Mouse (Mus musculus): Measurements from ENCODE around the gene Lingo1. TPM values are rescaled to one million over a fixed set of nuclear protein-coding genes. Genes with fewer than 3 reads are reported as not detected.

Gene Lingo1
- polyA plus RNA-seq, 1 experiment from 2014 or later: 8.3 TPM

GRCm38 (mm10) chr9:56662946-56663345 is 133.3 kb downstream of the Lingo1 start:
- no peak overlapping the region for H3K27ac ChIP-seq (replicated peaks; ENCODE audit: low read depth, low read length)
- no peaks in the 10 kb centered on the region for H3K36me3 ChIP-seq (ENCODE audit: control insufficient read depth, insufficient read depth, low read length)
- no peak for ATAC-seq (ENCODE audit: low read depth)
- no peak overlapping the region for H3K9ac ChIP-seq (ENCODE audit: low read depth, low read length)
- H3K4me2 ChIP-seq (ENCODE audit: low read depth, low read length): no peak overlapping the region
- no peaks in the 10 kb centered on the region for H3K9me3 ChIP-seq (ENCODE audit: control insufficient read depth, low read length)
- no peak overlapping the region for H3K4me3 ChIP-seq (ENCODE audit: low read depth, low read length)
- 61% methylated on average over 7 of the region's 7 CpGs for WGBS
- peak; percentile 33 for DNase-seq (ENCODE audit: low spot score)
- H3K27me3 ChIP-seq (replicated peaks; ENCODE audit: control insufficient read depth, insufficient read depth, low read length): no peaks in the 10 kb centered on the region
- H3K4me1 ChIP-seq (ENCODE audit: control insufficient read depth, insufficient read depth, low read length): no peaks in the 10 kb centered on the region

- 62% methylated on average over 3 of the region's 3 CpGs for WGBS
- no peak for ATAC-seq (ENCODE audit: low read depth)
- no peak overlapping the region for H3K4me3 ChIP-seq (ENCODE audit: low read depth, low read length)
These were observed 133.9 kb downstream of the Lingo1 start for GRCm38 (mm10) chr9:56662405-56662804.

GRCm38 (mm10) chr9:56661217-56661840 is 134.9 kb downstream of the Lingo1 start:
- no peaks in the 10 kb centered on the region for H3K27me3 ChIP-seq (replicated peaks; ENCODE audit: control insufficient read depth, insufficient read depth, low read length)
- DNase-seq (ENCODE audit: low spot score) (no peak), ATAC-seq (ENCODE audit: low read depth) (no peak)
- H3K9ac ChIP-seq (ENCODE audit: low read depth, low read length): no peak overlapping the region
- no peak overlapping the region for H3K4me3 ChIP-seq (ENCODE audit: low read depth, low read length)
- H3K27ac ChIP-seq (replicated peaks; ENCODE audit: low read depth, low read length): no peak overlapping the region
- H3K4me2 ChIP-seq (ENCODE audit: low read depth, low read length): no peak overlapping the region
- H3K9me3 ChIP-seq (ENCODE audit: control insufficient read depth, low read length): no peaks in the 10 kb centered on the region
- peaks cover 8% of the 10 kb centered on the region; the same call in 1 of the 2 replicates for H3K4me1 ChIP-seq (ENCODE audit: control insufficient read depth, insufficient read depth, low read length)
- WGBS: 76% methylated on average over 3 of the region's 3 CpGs
- H3K36me3 ChIP-seq (ENCODE audit: control insufficient read depth, insufficient read depth, low read length): no peaks in the 10 kb centered on the region

More at GRCm38 (mm10) chr9:56662405-56662804, 133.9 kb downstream of the Lingo1 start:
- Histone ChIP-seq H3K4me2 (ENCODE audit: low read depth, low read length) (no peak overlapping the region), H3K4me1 (ENCODE audit: control insufficient read depth, insufficient read depth, low read length) (no peaks in the 10 kb centered on the region), H3K36me3 (ENCODE audit: control insufficient read depth, insufficient read depth, low read length) (no peaks in the 10 kb centered on the region), H3K9me3 (ENCODE audit: control insufficient read depth, low read length) (no peaks in the 10 kb centered on the region), H3K9ac (ENCODE audit: low read depth, low read length) (no peak overlapping the region), H3K27ac (replicated peaks; ENCODE audit: low read depth, low read length) (no peak overlapping the region), H3K27me3 (replicated peaks; ENCODE audit: control insufficient read depth, insufficient read depth, low read length) (no peaks in the 10 kb centered on the region)
- no peak for DNase-seq (ENCODE audit: low spot score)

- H3K4me1 ChIP-seq (ENCODE audit: control insufficient read depth, insufficient read depth, low read length): peaks cover 13% of the 10 kb centered on the region; the same call in 1 of the 2 replicates
- no peak for DNase-seq (ENCODE audit: low spot score)
These were observed 137.7 kb downstream of the Lingo1 start for GRCm38 (mm10) chr9:56658580-56658979.

GRCm38 (mm10) chr9:56657996-56658398 is 138.3 kb downstream of the Lingo1 start:
- Histone ChIP-seq H3K4me1 (ENCODE audit: control insufficient read depth, insufficient read depth, low read length) (peaks cover 13% of the 10 kb centered on the region; the same call in 1 of the 2 replicates), H3K36me3 (ENCODE audit: control insufficient read depth, insufficient read depth, low read length) (no peaks in the 10 kb centered on the region), H3K9me3 (ENCODE audit: control insufficient read depth, low read length) (no peaks in the 10 kb centered on the region), H3K27me3 (replicated peaks; ENCODE audit: control insufficient read depth, insufficient read depth, low read length) (no peaks in the 10 kb centered on the region), H3K4me2 (ENCODE audit: low read depth, low read length) (no peak overlapping the region), H3K4me3 (ENCODE audit: low read depth, low read length) (no peak overlapping the region), H3K27ac (replicated peaks; ENCODE audit: low read depth, low read length) (no peak overlapping the region), H3K9ac (ENCODE audit: low read depth, low read length) (no peak overlapping the region)
- ATAC-seq (ENCODE audit: low read depth) (no peak), DNase-seq (ENCODE audit: low spot score) (peak; percentile 39)
- WGBS: 68% methylated on average over 6 of the region's 6 CpGs

More at GRCm38 (mm10) chr9:56658580-56658979, 137.7 kb downstream of the Lingo1 start:
- WGBS: 74% methylated on average over 4 of the region's 4 CpGs
- no peak overlapping the region for H3K4me3 ChIP-seq (ENCODE audit: low read depth, low read length)
- H3K9me3 ChIP-seq (ENCODE audit: control insufficient read depth, low read length): no peaks in the 10 kb centered on the region
- no peak for ATAC-seq (ENCODE audit: low read depth)
- H3K27ac ChIP-seq (replicated peaks; ENCODE audit: low read depth, low read length): no peak overlapping the region
- no peaks in the 10 kb centered on the region for H3K36me3 ChIP-seq (ENCODE audit: control insufficient read depth, insufficient read depth, low read length)
- no peaks in the 10 kb centered on the region for H3K27me3 ChIP-seq (replicated peaks; ENCODE audit: control insufficient read depth, insufficient read depth, low read length)
- no peak overlapping the region for H3K9ac ChIP-seq (ENCODE audit: low read depth, low read length)
- no peak overlapping the region for H3K4me2 ChIP-seq (ENCODE audit: low read depth, low read length)

- Histone ChIP-seq H3K36me3 (ENCODE audit: control insufficient read depth, insufficient read depth, low read length) (no peaks in the 10 kb centered on the region), H3K4me3 (ENCODE audit: low read depth, low read length) (no peak overlapping the region), H3K9me3 (ENCODE audit: control insufficient read depth, low read length) (no peaks in the 10 kb centered on the region), H3K9ac (ENCODE audit: low read depth, low read length) (no peak overlapping the region), H3K27ac (replicated peaks; ENCODE audit: low read depth, low read length) (peak overlapping the region; percentile 18; the same call in 1 of the 2 replicates), H3K4me1 (ENCODE audit: control insufficient read depth, insufficient read depth, low read length) (peaks cover 13% of the 10 kb centered on the region; the same call in 1 of the 2 replicates), H3K27me3 (replicated peaks; ENCODE audit: control insufficient read depth, insufficient read depth, low read length) (no peaks in the 10 kb centered on the region), H3K4me2 (ENCODE audit: low read depth, low read length) (peak overlapping the region; percentile 6)
- ATAC-seq (ENCODE audit: low read depth) (no peak), DNase-seq (ENCODE audit: low spot score) (peak; percentile 44)
- 46% methylated on average over 16 of the region's 16 CpGs for WGBS
These were observed 139.3 kb downstream of the Lingo1 start for GRCm38 (mm10) chr9:56656766-56657542.

- H3K4me3 ChIP-seq (ENCODE audit: low read depth, low read length): no peak overlapping the region
- WGBS: 52% methylated on average over 6 of the region's 6 CpGs
- DNase-seq (ENCODE audit: low spot score): no peak
- peaks cover 13% of the 10 kb centered on the region; the same call in 1 of the 2 replicates for H3K4me1 ChIP-seq (ENCODE audit: control insufficient read depth, insufficient read depth, low read length)
- no peaks in the 10 kb centered on the region for H3K27me3 ChIP-seq (replicated peaks; ENCODE audit: control insufficient read depth, insufficient read depth, low read length)
- H3K9ac ChIP-seq (ENCODE audit: low read depth, low read length): no peak overlapping the region
- no peak for ATAC-seq (ENCODE audit: low read depth)
- no peak overlapping the region for H3K27ac ChIP-seq (replicated peaks; ENCODE audit: low read depth, low read length)
- H3K36me3 ChIP-seq (ENCODE audit: control insufficient read depth, insufficient read depth, low read length): no peaks in the 10 kb centered on the region
- H3K4me2 ChIP-seq (ENCODE audit: low read depth, low read length): no peak overlapping the region
- no peaks in the 10 kb centered on the region for H3K9me3 ChIP-seq (ENCODE audit: control insufficient read depth, low read length)
These were observed 141.1 kb downstream of the Lingo1 start for GRCm38 (mm10) chr9:56655167-56655566.

- Histone ChIP-seq H3K4me3 (ENCODE audit: low read depth, low read length) (no peak overlapping the region), H3K4me1 (ENCODE audit: control insufficient read depth, insufficient read depth, low read length) (peaks cover 13% of the 10 kb centered on the region; the same call in 1 of the 2 replicates), H3K27me3 (replicated peaks; ENCODE audit: control insufficient read depth, insufficient read depth, low read length) (no peaks in the 10 kb centered on the region), H3K4me2 (ENCODE audit: low read depth, low read length) (no peak overlapping the region), H3K36me3 (ENCODE audit: control insufficient read depth, insufficient read depth, low read length) (no peaks in the 10 kb centered on the region), H3K27ac (replicated peaks; ENCODE audit: low read depth, low read length) (no peak overlapping the region), H3K9ac (ENCODE audit: low read depth, low read length) (no peak overlapping the region), H3K9me3 (ENCODE audit: control insufficient read depth, low read length) (no peaks in the 10 kb centered on the region)
- DNase-seq (ENCODE audit: low spot score) (no peak), ATAC-seq (ENCODE audit: low read depth) (no peak)
- 70% methylated on average over 7 of the region's 7 CpGs for WGBS
These were observed 143.7 kb downstream of the Lingo1 start for GRCm38 (mm10) chr9:56652551-56652950.

Data from embryonic facial prominence, embryonic 14.5 days (tissue).